Mouse (Mus musculus) G1E (cell line): ENCODE results near the gene Olfr1511. TPM values are rescaled to one million over a fixed set of nuclear protein-coding genes. Genes with fewer than 3 reads are reported as not detected.
"Not testable (repeated sequence)": the region's sequence is repeated elsewhere in the genome, so short reads cannot be mapped to it uniquely, and the experiment has no call there.

Experiments used
- ATAC-seq: 2 replicates; pipeline ENCODE4 v1.8.0; 2016; ENCODE audit warnings: mild to moderate bottlenecking; ENCODE audit not compliant: insufficient number of reproducible peaks, poor library complexity, low FRiP score, severe bottlenecking; ENCODE audit errors: extremely low read depth
- DNase-seq: peaks from one replicate; pipeline ENCODE4 v3.0.0; 2012; ENCODE audit warnings: low spot score
- H3K27me3 ChIP-seq: 2 replicates; pipeline ENCODE4 v1.6.1; 2012; ENCODE audit warnings: mild to moderate bottlenecking, low read length, inconsistent platforms; ENCODE audit not compliant: insufficient read depth
- H3K36me3 ChIP-seq: replicated peaks from 2 replicates; pipeline ENCODE3; 2012; ENCODE audit warnings: mild to moderate bottlenecking, inconsistent platforms
- H3K4me1 ChIP-seq: 2 replicates; pipeline ENCODE4 v1.6.1; 2012; ENCODE audit warnings: low read depth, low read length, inconsistent platforms, mixed read lengths; ENCODE audit not compliant: insufficient read depth
- H3K4me3 ChIP-seq: 2 replicates; pipeline ENCODE4 v1.5.1; 2012; ENCODE audit warnings: low read depth, mild to moderate bottlenecking, inconsistent platforms, low read length, moderate library complexity, mixed read lengths
- H3K9me3 ChIP-seq: replicated peaks from 2 replicates; pipeline ENCODE4 v1.6.1; 2012; ENCODE audit warnings: inconsistent platforms
- CTCF ChIP-seq: IDR thresholded peaks from 2 replicates; pipeline ENCODE4 v1.5.1; 2012; ENCODE audit warnings: low read depth, low read length, inconsistent platforms, mixed read lengths
- GATA1 ChIP-seq: IDR thresholded peaks from 2 replicates; pipeline ENCODE4 v1.6.1; 2012; ENCODE audit warnings: borderline replicate concordance, low read length, inconsistent platforms, mixed read lengths
- GATA2 ChIP-seq: IDR thresholded peaks from 2 replicates; pipeline ENCODE4 v1.6.1; 2012; ENCODE audit warnings: low read depth, low read length, inconsistent platforms, borderline replicate concordance
- POLR2AphosphoS5 ChIP-seq: IDR thresholded peaks from 2 replicates; pipeline ENCODE4 v1.6.1; 2012; ENCODE audit warnings: low read depth, low read length, inconsistent platforms; ENCODE audit not compliant: insufficient replicate concordance
- TAL1 ChIP-seq: conservative IDR thresholded peaks from 2 replicates; pipeline ENCODE4 v1.6.1; 2012; ENCODE audit warnings: low read depth, low read length, inconsistent platforms, mixed read lengths
- polyA plus RNA-seq: library from polyadenylated mRNA; stranded (reverse); fragments of >175 nt; gene quantifications from 2 replicates; pipeline ENCODE4 v1.2.3, GENCODE M21; 2012
- total RNA-seq, 2 experiments: library from RNA; stranded (forward) in 1 of 2; stranded (reverse) in 1 of 2; fragments of 200-1000 nt in 1 of 2; fragments of >200 nt in 1 of 2; fragmentation: Nextera tagmentation in 1 of 2; gene quantifications; 2 replicates each; pipeline ENCODE4 v1.2.3; 2014 to 2017

Olfr1511 gene
- not detected in 2 replicates for total RNA-seq (2014; fragmentation: Nextera tagmentation)
- not detected in 2 replicates for total RNA-seq (2017)
- polyA plus RNA-seq: not detected in 2 replicates

DNA sequence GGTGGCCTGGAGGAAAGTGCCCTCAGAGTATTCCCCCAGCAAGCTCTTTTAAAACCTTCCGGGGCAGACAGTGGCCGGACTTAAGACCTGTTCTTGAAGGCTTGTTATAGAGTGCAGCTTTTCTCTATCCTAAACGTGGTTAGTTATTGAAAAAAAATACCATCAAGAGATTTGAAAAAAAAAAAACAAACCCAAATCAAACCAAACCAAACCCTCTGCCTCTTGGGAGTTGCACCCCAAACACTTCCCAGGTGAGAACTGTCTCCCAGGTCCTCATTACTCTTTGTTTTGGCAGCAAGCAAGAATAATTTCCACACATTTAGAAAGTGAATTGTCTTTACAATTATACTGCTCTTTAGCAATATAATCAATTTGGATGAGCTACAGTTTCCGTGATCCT is at the start of gene Olfr1511:
Gene Olfr1511, minus strand, starts transcription at position 101 of the 400 bp plus-strand sequence.
- H3K4me3 ChIP-seq: no peak within 1 kb of the TSS
- no peaks in the 10 kb centered on the region for H3K36me3 ChIP-seq
- H3K4me1 ChIP-seq: no peaks in the 10 kb centered on the region
- DNase-seq (no peak), ATAC-seq (no peak)
- no peak for TF ChIP-seq CTCF
- no peak for TF ChIP-seq GATA2
- TF ChIP-seq POLR2AphosphoS5: no peak
- no peak for TF ChIP-seq TAL1
- no peak for TF ChIP-seq GATA1
- H3K27me3 ChIP-seq: peaks cover 3% of the 10 kb centered on the region; the same call in 1 of the 2 replicates
- H3K9me3 ChIP-seq: no peaks in the 10 kb centered on the region

DNA sequence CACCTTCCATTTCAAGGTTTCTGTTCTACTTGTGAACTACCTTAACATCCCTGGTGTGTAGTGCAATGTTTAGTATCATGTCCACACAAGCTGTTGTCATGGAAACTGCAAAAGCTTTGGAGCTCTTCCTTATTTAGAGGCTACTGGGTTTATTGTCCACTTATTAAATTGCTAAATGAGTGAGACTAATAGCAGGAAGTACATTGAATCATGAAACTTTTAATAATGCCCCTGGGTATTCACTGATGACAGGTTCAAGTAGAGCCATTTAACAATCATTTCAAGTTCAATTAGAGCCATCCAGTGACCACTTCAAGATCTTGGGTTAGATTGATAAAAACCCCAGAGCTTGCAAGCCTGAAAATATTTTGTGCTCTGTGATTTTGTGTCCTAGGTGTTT is 45.5 kb upstream of the Olfr1511 start, which contains the start of gene Olfr1509:
Gene Olfr1509, plus strand, starts transcription at position 301 of the 400 bp plus-strand sequence.
- Histone ChIP-seq H3K4me1 (peaks cover 2% of the 10 kb centered on the region; the same call in 1 of the 2 replicates), H3K27me3 (no peaks in the 10 kb centered on the region), H3K9me3 (no peaks in the 10 kb centered on the region), H3K4me3 (no peak within 1 kb of the TSS), H3K36me3 (no peaks in the 10 kb centered on the region)
- ATAC-seq: no peak
- TF ChIP-seq GATA2: no peak
- no peak for TF ChIP-seq GATA1
- no peak for DNase-seq

DNA sequence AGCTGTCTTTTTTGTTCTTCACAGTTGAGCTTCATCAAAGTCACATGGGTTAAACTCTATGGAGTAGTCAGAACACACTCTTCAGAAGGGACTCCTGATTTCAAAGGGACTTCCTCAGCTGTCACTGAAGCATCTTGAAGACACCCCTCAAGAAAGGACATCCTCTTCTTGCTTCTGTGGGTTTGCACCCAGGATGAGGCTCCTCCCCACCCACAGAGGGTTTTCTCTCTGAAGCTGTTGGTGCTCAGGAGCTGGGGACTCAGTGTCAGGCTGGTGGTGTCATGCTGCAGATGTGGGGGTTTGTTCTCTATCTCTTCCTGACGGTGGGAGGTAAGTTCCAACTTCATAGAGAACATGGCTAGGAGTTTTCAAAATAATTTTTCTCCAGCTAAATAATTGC is 30.5 kb upstream of the Olfr1511 start:
- Histone ChIP-seq H3K4me3 (no peak overlapping the region), H3K27me3 (peaks cover 2% of the 10 kb centered on the region; the same call in 1 of the 2 replicates), H3K9me3 (no peaks in the 10 kb centered on the region), H3K4me1 (no peaks in the 10 kb centered on the region), H3K36me3 (no peaks in the 10 kb centered on the region)
- no peak for ATAC-seq
- TF ChIP-seq GATA2 (no peak), POLR2AphosphoS5 (no peak), CTCF (no peak), GATA1 (no peak), TAL1 (no peak)
- no peak for DNase-seq

DNA sequence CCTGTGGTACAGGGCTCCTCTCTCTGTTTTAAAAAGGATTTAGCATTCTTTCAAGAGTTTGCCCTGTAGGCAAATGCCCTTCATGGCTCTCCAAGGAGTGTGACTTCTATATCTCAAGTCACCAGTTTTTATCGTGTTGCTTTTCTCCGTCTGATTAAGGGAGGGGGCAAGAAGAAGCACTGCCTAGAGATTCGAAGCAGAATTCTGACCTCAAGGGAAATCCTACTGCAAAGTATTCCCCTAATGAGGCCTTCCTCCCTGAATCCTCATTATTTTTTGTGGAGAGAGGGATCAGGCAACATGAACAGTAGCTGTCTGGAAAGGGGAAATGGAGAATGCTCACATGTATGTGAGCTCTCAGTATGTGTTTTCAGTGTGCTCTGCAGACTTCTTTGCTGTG is 17.1 kb upstream of the Olfr1511 start, which contains the start of gene Olfr1510:
Gene Olfr1510, minus strand, starts transcription at position 101 of the 400 bp plus-strand sequence.
- H3K4me3 ChIP-seq: no peak within 1 kb of the TSS
- no peaks in the 10 kb centered on the region for H3K9me3 ChIP-seq
- TF ChIP-seq GATA2 (no peak), POLR2AphosphoS5 (no peak), TAL1 (no peak), GATA1 (no peak), CTCF (no peak)
- no peak for DNase-seq
- H3K4me1 ChIP-seq: no peaks in the 10 kb centered on the region
- ATAC-seq: no peak
- no peaks in the 10 kb centered on the region for H3K27me3 ChIP-seq
- H3K36me3 ChIP-seq: no peaks in the 10 kb centered on the region

DNA sequence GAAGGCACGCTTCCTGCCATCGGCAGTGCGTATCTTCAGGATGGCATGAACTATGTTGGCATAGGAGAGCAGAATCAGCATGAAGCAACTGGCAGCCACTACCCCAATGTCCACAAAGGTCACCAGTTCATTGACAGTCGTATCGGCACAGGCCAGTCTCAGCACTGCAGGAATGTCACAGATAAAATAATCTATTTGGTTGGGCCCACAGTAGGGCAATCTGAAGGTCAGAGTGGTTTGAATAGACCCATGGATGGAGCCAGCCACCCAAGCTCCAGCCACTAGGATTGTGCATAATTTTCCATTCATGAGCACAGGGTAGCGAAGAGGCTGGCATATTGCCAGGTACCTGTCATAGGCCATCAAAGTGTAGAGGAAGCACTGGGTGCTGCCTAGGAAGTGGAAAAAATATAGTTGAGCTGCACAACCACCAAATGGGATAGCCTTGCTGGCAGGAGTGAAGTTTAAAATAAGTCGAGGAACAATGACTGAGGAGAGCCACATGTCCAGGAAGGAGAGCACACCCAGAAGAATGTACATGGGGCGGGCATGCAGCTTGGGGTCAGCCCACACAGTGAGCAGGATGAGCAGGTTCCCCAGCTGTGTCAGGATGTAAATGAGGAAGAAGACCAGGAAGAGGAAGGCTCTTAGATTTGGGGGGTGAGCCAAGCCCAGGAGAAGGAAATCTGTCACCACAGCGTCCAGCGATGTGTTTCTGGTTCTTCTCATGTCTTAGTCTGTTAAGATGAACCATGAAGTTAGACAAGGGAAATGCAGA is 13.2 kb upstream of the Olfr1511 start:
- H3K9me3 ChIP-seq, H3K4me3 ChIP-seq, H3K36me3 ChIP-seq, H3K4me1 ChIP-seq, DNase-seq, ATAC-seq, H3K27me3 ChIP-seq: not testable (repeated sequence)

DNA sequence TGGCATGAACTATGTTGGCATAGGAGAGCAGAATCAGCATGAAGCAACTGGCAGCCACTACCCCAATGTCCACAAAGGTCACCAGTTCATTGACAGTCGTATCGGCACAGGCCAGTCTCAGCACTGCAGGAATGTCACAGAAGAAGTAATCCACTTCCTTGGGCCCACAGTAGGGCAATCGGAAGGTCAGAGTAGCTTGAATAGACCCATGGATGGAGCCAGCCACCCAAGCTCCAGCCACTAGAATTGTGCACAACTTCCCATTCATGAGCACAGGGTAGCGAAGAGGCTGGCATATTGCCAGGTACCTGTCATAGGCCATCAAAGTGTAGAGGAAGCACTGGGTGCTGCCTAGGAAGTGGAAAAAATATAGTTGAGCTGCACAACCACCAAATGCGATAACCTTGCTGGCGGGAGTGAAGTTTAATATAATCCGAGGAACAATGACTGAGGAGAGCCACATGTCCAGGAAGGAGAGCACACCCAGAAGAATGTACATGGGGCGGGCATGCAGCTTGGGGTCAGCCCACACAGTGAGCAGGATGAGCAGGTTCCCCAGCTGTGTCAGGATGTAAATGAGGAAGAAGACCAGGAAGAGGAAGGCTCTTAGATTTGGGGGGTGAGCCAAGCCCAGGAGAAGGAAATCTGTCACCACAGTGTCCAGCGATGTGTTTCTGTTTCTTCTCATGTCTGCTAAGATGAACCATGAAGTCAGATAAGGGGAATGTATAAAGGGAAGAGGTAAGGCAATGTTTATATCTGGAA is 6.9 kb downstream of the Olfr1511 start:
- not testable (repeated sequence) for DNase-seq, ATAC-seq, H3K27me3 ChIP-seq

More for the DNA sequence above, 6.9 kb downstream of the Olfr1511 start:
- H3K4me3 ChIP-seq, H3K4me1 ChIP-seq, H3K9me3 ChIP-seq, H3K36me3 ChIP-seq: not testable (repeated sequence)
